Mouse (Mus musculus) cortical plate, adult 2 months (tissue): ENCODE data around the gene Tnni3. TPM values are rescaled to one million over a fixed set of nuclear protein-coding genes. Genes with fewer than 3 reads are reported as not detected.
A peak's percentile ranks its signal among the peaks of the same experiment; 100 is the strongest.

Source experiments
- H3K27ac ChIP-seq: fragments of 200-500 bp; 2 replicates; pipeline ENCODE4 v1.5.1; 2012; ENCODE audit warnings: low read length, control low read depth, inconsistent platforms; ENCODE audit not compliant: insufficient read depth
- H3K4me1 ChIP-seq: fragments of 200-500 bp; 2 replicates; pipeline ENCODE4 v1.6.1; 2011; ENCODE audit warnings: low read length; ENCODE audit not compliant: control insufficient read depth, insufficient read depth
- H3K4me3 ChIP-seq: fragments of 200-500 bp; 2 replicates; pipeline ENCODE4 v1.5.1; 2011; ENCODE audit warnings: mild to moderate bottlenecking, low read length, control low read depth; ENCODE audit not compliant: insufficient read depth
- CTCF ChIP-seq: fragments of 200-500 bp; IDR thresholded peaks from 2 replicates; pipeline ENCODE4 v1.5.1; 2011; ENCODE audit warnings: mild to moderate bottlenecking, control low read depth, low read length; ENCODE audit not compliant: insufficient read depth; ENCODE audit errors: extremely low read depth
- POLR2A ChIP-seq: fragments of 200-500 bp; IDR thresholded peaks from 2 replicates; pipeline ENCODE4 v1.6.1; 2011; ENCODE audit warnings: mild to moderate bottlenecking, low read length, control low read depth; ENCODE audit not compliant: insufficient read depth; ENCODE audit errors: extremely low read depth
- polyA plus RNA-seq: library from polyadenylated mRNA; depleted of rRNA; stranded (reverse); fragments of >200 nt; gene quantifications from 2 replicates; pipeline ENCODE4 v1.2.3, GENCODE M21; 2012

The Tnni3 gene
- polyA plus RNA-seq, 1 experiment: 1.9 TPM

GRCm38 (mm10) chr7:4522292-4522691 is 1.7 kb downstream of the Tnni3 start:
- no peak overlapping the region for H3K4me3 ChIP-seq
- TF ChIP-seq POLR2A: no peak
- no peak for TF ChIP-seq CTCF
- H3K4me1 ChIP-seq: no peaks in the 10 kb centered on the region
- H3K27ac ChIP-seq: no peak overlapping the region

DNA sequence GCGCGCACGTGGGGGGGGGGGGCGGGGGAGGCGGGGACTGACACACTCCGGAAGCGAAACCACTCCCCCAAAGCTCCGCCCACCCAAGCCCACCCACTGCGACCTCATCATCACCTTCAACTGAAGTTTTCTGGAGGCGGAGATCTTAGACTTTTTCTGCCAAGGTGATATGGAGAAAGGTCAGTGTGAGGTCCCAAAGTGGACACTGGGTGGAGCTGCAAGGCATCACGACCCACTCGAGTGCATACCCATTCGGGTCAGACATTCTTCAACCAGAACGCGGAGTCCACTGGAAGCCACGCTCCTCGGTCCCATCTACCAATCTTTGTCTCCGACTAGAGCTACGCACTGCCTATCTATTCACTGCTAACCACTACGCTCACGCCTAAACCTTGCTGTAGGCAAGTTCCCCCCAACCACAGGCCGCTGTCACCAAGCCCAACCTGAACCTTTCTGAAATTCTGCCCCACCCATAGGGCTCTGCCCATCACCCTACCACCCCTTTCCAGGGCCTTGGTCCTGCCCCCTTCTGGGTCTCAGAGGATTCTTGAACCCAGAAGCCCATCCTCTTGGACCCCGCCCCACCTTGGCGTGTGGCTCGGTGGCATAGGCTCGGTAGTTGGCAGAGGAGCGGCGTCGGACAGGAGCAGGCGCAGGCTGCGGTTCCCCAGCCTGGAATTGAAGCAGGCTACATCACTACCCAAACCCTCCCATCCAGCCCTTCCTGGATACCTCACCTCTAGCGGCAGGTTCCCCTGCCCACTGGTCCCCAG is 2.6 kb downstream of the Tnni3 start:
- TF ChIP-seq POLR2A: no peak
- TF ChIP-seq CTCF: no peak
- H3K4me3 ChIP-seq: no peak overlapping the region
- no peak overlapping the region for H3K27ac ChIP-seq

GRCm38 (mm10) chr7:4518487-4518886 is 5.5 kb downstream of the Tnni3 start:
- H3K27ac ChIP-seq: no peak overlapping the region
- no peak overlapping the region for H3K4me3 ChIP-seq
- TF ChIP-seq POLR2A (no peak), CTCF (no peak)
- no peaks in the 10 kb centered on the region for H3K4me1 ChIP-seq

More for the DNA sequence above, 2.6 kb downstream of the Tnni3 start:
- H3K4me1 ChIP-seq: no peaks in the 10 kb centered on the region

GRCm38 (mm10) chr7:4516332-4517050 is 7.5 kb downstream of the Tnni3 start, which contains the start of gene Tnnt1:
TSS of gene Tnnt1 (minus strand) at chr7:4516382.
- TF ChIP-seq CTCF (no peak), POLR2A (no peak)
- Histone ChIP-seq H3K4me1 (no peaks in the 10 kb centered on the region), H3K27ac (no peak within 1 kb of the TSS), H3K4me3 (no peak within 1 kb of the TSS)

- H3K4me3 ChIP-seq: no peak overlapping the region
- no peak overlapping the region for H3K27ac ChIP-seq
- H3K4me1 ChIP-seq: no peaks in the 10 kb centered on the region
- TF ChIP-seq CTCF (no peak), POLR2A (no peak)
Measured at GRCm38 (mm10) chr7:4515853-4516252, 8.2 kb downstream of the Tnni3 start.

- no peaks in the 10 kb centered on the region for H3K4me1 ChIP-seq
- H3K27ac ChIP-seq: no peak overlapping the region
- no peak for TF ChIP-seq CTCF
- no peak for TF ChIP-seq POLR2A
- H3K4me3 ChIP-seq: no peak overlapping the region
Measured at GRCm38 (mm10) chr7:4513829-4514712, 10.0 kb downstream of the Tnni3 start.

- no peaks in the 10 kb centered on the region for H3K4me1 ChIP-seq
- H3K27ac ChIP-seq: no peak overlapping the region
- no peak overlapping the region for H3K4me3 ChIP-seq
- TF ChIP-seq CTCF (peak; percentile 69), POLR2A (no peak)
Measured at GRCm38 (mm10) chr7:4513236-4513635, 10.8 kb downstream of the Tnni3 start.

DNA sequence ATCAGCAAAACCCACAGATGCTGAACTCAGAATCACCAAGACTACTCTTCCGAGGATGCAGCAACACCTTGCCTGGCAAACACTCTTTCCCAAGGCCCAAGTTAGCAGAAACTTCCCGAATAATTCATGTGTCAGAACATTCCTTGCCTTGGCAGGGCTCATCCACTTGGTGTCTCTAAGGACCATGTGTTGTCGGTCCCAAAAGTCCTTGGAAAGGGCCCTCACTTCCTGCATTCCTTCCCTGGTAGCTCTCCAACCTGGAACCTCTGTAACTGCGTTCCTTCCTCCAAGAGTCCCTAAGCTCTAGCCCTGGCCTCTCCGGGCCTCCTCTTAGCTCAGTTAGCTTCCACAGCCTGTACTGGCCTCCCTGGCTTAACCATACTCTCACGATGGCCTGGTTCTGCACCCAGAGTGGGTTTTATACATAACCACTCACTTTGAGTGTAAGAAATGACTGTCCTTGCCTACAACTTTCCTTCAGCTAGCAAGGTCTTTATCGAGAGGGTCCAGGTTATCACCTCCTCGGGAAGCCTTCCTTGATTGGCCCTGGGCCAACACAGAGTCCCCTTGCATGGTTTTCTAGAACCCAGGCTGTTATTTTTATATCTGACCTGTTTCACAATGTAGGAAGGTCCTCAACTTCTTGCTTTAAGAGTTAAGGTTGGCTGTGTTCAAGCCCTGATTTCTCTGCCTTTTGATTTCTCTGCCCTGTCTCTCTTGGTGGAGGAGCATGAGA is 12.4 kb downstream of the Tnni3 start:
- Histone ChIP-seq H3K4me3 (no peak overlapping the region), H3K4me1 (no peaks in the 10 kb centered on the region), H3K27ac (no peak overlapping the region)
- TF ChIP-seq POLR2A (no peak), CTCF (no peak)

DNA sequence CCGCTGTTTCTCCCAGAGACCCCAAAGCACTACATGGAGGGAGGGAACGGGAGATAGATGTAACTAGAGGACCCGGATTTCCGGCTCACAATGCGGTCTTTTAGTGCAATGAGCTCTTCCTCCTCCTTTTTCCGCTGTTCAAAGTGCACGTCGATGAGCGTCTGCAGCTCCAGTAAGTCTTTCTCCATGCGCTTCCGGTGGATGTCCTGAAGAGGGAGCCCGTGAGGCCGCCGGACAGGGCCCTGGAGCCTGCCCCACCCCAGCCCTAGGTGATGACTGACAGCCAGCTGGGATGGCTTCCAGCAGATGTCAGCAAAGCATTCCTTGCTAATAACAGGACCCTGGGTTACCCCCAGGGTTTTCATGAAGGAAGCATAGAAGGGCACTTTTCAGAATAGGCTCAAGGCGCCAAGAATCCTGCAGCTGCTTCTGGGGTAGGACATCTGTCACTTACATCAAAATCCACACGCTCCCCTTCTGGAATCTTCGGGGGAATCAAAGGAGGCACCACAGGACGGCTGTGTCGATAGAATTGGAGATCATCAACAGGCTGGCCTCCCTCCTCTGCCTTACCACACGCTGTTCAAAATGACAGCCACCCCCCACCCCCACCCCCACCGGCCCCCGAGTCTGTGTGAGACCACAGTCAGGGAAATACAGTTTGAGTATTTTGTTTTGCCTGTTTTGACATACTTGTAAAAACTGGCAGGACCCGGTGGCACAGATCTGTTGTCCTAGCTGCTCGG is 14.0 kb downstream of the Tnni3 start:
- no peak for TF ChIP-seq POLR2A
- peak; percentile 21; the same call in 1 of the 2 replicates for TF ChIP-seq CTCF
- no peak overlapping the region for H3K4me3 ChIP-seq
- no peaks in the 10 kb centered on the region for H3K4me1 ChIP-seq
- H3K27ac ChIP-seq: no peak overlapping the region
